Mouse (Mus musculus) erythroblast, embryonic 14.5 days (primary cell): Measurements from ENCODE around the gene Rbfox3. TPM values are rescaled to one million over a fixed set of nuclear protein-coding genes. Genes with fewer than 3 reads are reported as not detected.

Experiments used
- H3K27me3 ChIP-seq: 2 replicates; pipeline ENCODE4 v1.6.1; 2012; ENCODE audit warnings: inconsistent platforms; ENCODE audit not compliant: control insufficient read depth
- H3K36me3 ChIP-seq: 2 replicates; pipeline ENCODE4 v1.6.1; 2012; ENCODE audit warnings: mild to moderate bottlenecking, inconsistent platforms; ENCODE audit not compliant: control insufficient read depth
- H3K4me1 ChIP-seq: 2 replicates; pipeline ENCODE4 v1.6.1; 2012; ENCODE audit warnings: inconsistent platforms; ENCODE audit not compliant: control insufficient read depth
- H3K4me3 ChIP-seq: replicated peaks from 2 replicates; pipeline ENCODE3; 2012; ENCODE audit warnings: moderate library complexity, mild to moderate bottlenecking, inconsistent platforms
- H3K9me3 ChIP-seq: 2 replicates; pipeline ENCODE4 v1.6.1; 2012; ENCODE audit warnings: low read length, inconsistent platforms, mixed read lengths; ENCODE audit not compliant: control insufficient read depth
- GATA1 ChIP-seq: IDR thresholded peaks from 2 replicates; pipeline ENCODE4 v1.6.1; 2012; ENCODE audit warnings: low read length, inconsistent platforms, mixed read lengths
- TAL1 ChIP-seq: IDR thresholded peaks from 3 replicates; pipeline ENCODE4 v1.6.1; 2012; ENCODE audit warnings: low read length, inconsistent platforms, mixed read lengths
- polyA plus RNA-seq: library from polyadenylated mRNA; stranded (reverse); fragments of >175 nt; gene quantifications from 2 replicates; pipeline ENCODE4 v1.2.3, GENCODE M21; 2012

The Rbfox3 gene
- polyA plus RNA-seq, 1 experiment = 0.02 TPM

DNA sequence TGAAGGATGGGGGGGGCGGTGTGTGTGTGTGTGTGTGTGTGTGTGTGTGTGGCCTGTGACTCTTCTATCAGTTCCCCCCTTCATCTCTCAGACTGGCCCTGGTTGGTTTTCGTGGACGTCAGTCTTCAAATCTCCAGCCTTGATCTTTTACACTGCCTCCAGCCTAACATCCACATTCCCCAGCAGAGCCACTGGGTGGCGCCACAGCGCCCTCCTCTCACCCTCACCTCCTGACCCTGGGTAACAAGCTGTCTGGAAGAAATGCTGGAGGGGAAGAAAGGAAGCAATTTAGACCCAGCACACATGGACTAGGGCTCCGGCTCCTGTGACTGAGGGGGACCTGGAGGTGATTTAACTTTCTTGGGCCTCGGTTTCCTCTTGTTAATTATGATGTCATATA is 173.1 kb downstream of the Rbfox3 start:
- no peaks in the 10 kb centered on the region; the same call in 1 of the 2 replicates for H3K27me3 ChIP-seq
- H3K4me1 ChIP-seq = no peaks in the 10 kb centered on the region
- H3K4me3 ChIP-seq = no peak overlapping the region
- no peaks in the 10 kb centered on the region for H3K36me3 ChIP-seq
- TF ChIP-seq GATA1 (no peak), TAL1 (no peak)
- no peaks in the 10 kb centered on the region for H3K9me3 ChIP-seq

DNA sequence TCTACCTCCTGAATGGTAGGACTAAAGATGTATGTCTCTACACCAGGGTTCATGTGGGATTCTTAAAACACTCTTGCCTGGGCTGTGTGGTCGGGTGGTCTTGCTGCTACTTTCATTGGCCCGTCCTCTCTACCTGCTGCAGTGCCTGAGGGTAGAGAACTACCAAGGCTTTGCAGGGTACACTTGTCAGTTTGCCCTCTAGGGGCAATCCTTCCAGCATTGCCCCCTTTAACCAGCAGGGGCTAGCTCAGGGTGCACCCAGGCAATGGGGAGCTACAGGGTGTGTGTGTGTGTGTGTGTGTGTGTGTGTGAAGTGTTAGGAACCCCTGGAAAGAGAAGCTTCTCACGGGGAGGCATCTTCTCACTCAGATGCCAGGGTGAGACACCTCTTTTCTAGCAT is 173.6 kb downstream of the Rbfox3 start:
- no peak overlapping the region for H3K4me3 ChIP-seq
- H3K36me3 ChIP-seq = no peaks in the 10 kb centered on the region
- no peak for TF ChIP-seq TAL1
- no peaks in the 10 kb centered on the region for H3K9me3 ChIP-seq
- no peaks in the 10 kb centered on the region for H3K4me1 ChIP-seq
- no peaks in the 10 kb centered on the region; the same call in 1 of the 2 replicates for H3K27me3 ChIP-seq

DNA sequence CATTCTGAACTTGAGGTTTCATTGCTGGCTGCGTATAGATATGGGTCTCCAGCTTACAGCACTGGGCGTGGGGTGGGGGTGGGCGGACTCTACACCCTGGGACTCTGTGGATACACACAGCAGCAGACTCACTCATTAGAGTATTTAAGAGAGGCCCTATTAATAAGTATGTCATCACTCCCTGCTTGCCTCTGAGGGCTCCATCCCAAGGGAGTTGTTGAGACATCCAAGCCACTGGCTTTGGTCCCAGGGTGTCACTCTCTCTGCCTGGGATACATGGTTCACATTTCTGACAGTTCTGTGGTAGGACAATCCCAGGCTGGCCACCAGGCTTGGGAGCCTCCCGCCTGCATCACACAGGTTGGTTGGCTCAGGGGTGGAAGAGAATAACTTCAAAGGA is 174.4 kb downstream of the Rbfox3 start:
- H3K4me1 ChIP-seq = no peaks in the 10 kb centered on the region
- H3K27me3 ChIP-seq = no peaks in the 10 kb centered on the region; the same call in 1 of the 2 replicates
- no peak for TF ChIP-seq GATA1
- TF ChIP-seq TAL1 = no peak
- no peak overlapping the region for H3K4me3 ChIP-seq
- H3K36me3 ChIP-seq = no peaks in the 10 kb centered on the region
- H3K9me3 ChIP-seq = no peaks in the 10 kb centered on the region

GRCm38 (mm10) chr11:118731655-118732054 is 179.7 kb downstream of the Rbfox3 start:
- no peak for TF ChIP-seq TAL1
- no peak for TF ChIP-seq GATA1
- Histone ChIP-seq H3K9me3 (peaks cover 10% of the 10 kb centered on the region), H3K4me1 (no peaks in the 10 kb centered on the region), H3K4me3 (no peak overlapping the region), H3K27me3 (no peaks in the 10 kb centered on the region), H3K36me3 (no peaks in the 10 kb centered on the region)

- TF ChIP-seq GATA1 (no peak), TAL1 (no peak)
- Histone ChIP-seq H3K9me3 (peaks cover 11% of the 10 kb centered on the region), H3K4me1 (no peaks in the 10 kb centered on the region), H3K27me3 (no peaks in the 10 kb centered on the region), H3K4me3 (no peak overlapping the region), H3K36me3 (no peaks in the 10 kb centered on the region)
These were observed 182.0 kb downstream of the Rbfox3 start for GRCm38 (mm10) chr11:118729373-118729772.

- Histone ChIP-seq H3K27me3 (no peaks in the 10 kb centered on the region), H3K4me3 (no peak overlapping the region)
- TF ChIP-seq GATA1 (no peak), TAL1 (no peak)
These were observed 182.6 kb downstream of the Rbfox3 start for GRCm38 (mm10) chr11:118728797-118729196.

GRCm38 (mm10) chr11:118728083-118728551 is 183.3 kb downstream of the Rbfox3 start:
- Histone ChIP-seq H3K9me3 (peaks cover 18% of the 10 kb centered on the region), H3K27me3 (no peaks in the 10 kb centered on the region), H3K4me1 (no peaks in the 10 kb centered on the region), H3K36me3 (no peaks in the 10 kb centered on the region), H3K4me3 (no peak overlapping the region)
- TF ChIP-seq TAL1 = no peak
- no peak for TF ChIP-seq GATA1

More at GRCm38 (mm10) chr11:118728797-118729196, 182.6 kb downstream of the Rbfox3 start:
- H3K4me1 ChIP-seq = no peaks in the 10 kb centered on the region
- H3K36me3 ChIP-seq = no peaks in the 10 kb centered on the region
- H3K9me3 ChIP-seq = peaks cover 16% of the 10 kb centered on the region

GRCm38 (mm10) chr11:118726430-118726829 is 185.0 kb downstream of the Rbfox3 start:
- Histone ChIP-seq H3K36me3 (no peaks in the 10 kb centered on the region), H3K4me3 (no peak overlapping the region), H3K9me3 (peaks cover 18% of the 10 kb centered on the region), H3K4me1 (no peaks in the 10 kb centered on the region), H3K27me3 (no peaks in the 10 kb centered on the region)
- no peak for TF ChIP-seq GATA1

DNA sequence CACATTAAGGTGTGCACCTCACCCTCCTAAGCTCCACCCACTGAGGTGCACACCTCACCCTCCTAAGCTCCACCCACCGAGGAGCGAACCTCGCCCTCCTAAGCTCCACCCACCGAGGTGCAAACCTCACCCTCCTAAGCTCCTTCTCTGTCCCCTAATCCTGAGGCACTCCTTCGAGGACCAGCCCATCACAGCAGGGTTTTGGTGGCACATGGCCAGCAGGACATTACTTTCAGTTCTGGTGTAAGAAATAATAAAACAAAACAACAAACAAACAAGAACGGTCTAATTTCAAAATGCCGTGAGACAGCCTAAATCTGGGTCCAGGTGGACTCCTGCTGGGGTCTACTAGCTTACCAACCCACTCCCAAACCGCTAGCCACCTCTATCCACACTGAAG is 187.0 kb downstream of the Rbfox3 start:
- peaks cover 9% of the 10 kb centered on the region for H3K9me3 ChIP-seq
- no peaks in the 10 kb centered on the region for H3K36me3 ChIP-seq
- H3K27me3 ChIP-seq = no peaks in the 10 kb centered on the region
- H3K4me3 ChIP-seq = no peak overlapping the region
- H3K4me1 ChIP-seq = no peaks in the 10 kb centered on the region
- TF ChIP-seq GATA1 (no peak), TAL1 (no peak)

GRCm38 (mm10) chr11:118723166-118723565 is 188.2 kb downstream of the Rbfox3 start:
- peaks cover 9% of the 10 kb centered on the region for H3K9me3 ChIP-seq
- H3K4me1 ChIP-seq = no peaks in the 10 kb centered on the region
- no peak overlapping the region for H3K4me3 ChIP-seq
- H3K27me3 ChIP-seq = no peaks in the 10 kb centered on the region
- no peaks in the 10 kb centered on the region for H3K36me3 ChIP-seq
- TF ChIP-seq GATA1 (no peak), TAL1 (no peak)
